Mouse (Mus musculus): ENCODE measurements at regions not wholly inside any gene's neighbourhood (a gene's known extent, or its start where the extent isn't known, plus 50 kb on each side); places are given as distances from the start of the nearest gene placed in this dataset.

DNA sequence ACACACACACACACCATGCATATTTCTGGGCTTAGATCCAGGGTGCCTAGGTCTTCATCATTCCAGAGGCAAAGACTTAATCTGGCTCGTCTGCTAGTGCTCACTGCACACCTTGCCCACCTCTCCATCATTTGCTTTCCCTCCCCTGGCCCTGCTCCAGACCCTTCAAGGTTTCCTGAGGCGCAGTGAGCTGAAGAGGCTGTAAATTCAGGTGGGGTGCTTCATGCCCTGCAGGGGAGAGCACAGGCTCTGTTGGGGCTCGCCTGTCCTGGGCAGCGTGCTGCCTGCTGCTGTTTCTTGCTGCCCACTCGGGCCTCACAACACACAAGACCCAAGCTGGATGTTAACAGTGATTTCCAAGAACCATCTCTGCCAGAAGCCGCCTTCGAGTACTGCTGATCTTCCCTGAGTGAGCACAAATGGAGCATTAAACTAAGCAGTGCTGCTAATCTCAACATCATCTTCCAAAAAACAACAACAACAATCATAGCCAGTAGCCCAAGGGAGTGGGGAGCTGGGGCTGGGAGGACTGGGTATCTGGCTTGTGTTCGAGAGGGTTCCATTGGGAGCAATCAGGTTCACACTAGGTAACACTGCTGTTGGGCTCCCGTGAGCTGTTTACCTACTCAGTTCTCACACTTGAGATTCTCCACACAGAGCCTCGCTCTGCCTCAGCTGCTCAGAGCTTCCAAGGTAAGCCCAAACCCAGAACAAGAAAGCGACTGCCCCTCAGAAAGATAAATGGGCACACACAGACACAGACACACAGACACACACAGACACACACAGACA, 181.1 kb downstream of the Wdr11 start:
- DNase-seq = no peak

- peak; percentile 85 for DNase-seq
Measured at GRCm38 (mm10) chr7:129774261-129774861, 182.7 kb downstream of the Wdr11 start.

DNA sequence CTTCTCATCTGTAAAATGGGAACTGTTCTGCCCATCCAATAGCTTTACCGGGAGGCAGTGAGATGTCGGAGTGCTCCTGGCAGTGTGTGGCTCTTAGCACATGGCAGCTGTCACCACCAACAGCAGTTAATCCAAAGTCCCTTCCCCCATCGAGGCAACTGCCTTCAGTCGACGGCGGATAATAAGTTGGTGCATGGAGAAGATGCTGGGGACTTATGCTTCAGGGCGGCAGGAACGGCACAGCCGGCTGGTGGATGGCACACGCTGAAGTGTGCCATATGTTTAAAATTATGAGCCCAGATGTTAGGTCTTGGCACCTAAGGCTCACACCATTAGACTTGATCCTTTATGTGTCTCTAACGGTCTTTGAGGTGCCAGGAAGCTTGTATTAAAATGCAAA, 183.5 kb downstream of the Wdr11 start:
- no peak for DNase-seq

- peak; percentile 28 for DNase-seq
Measured at GRCm38 (mm10) chr7:129778842-129779421, 187.3 kb downstream of the Wdr11 start.

DNA sequence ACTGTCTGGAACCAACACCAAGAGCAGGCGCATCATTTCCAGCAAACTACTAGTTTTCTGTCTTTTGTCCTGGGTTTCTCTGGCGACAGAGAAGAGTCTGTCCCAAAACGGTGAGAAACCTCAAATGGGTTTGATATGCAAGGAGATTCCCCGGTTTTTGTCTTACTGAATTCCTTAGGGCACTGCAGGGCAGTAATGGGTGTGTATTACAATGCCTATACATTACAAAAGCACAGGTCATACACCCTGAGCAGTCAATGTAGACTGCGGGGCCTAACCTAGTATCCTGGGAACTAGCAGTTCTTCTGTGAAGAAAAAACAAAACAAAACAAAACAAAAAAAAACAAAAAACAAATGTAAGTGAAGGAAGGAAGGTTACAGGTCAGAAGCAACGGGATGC, 188.3 kb downstream of the Wdr11 start:
- no peak for DNase-seq

DNA sequence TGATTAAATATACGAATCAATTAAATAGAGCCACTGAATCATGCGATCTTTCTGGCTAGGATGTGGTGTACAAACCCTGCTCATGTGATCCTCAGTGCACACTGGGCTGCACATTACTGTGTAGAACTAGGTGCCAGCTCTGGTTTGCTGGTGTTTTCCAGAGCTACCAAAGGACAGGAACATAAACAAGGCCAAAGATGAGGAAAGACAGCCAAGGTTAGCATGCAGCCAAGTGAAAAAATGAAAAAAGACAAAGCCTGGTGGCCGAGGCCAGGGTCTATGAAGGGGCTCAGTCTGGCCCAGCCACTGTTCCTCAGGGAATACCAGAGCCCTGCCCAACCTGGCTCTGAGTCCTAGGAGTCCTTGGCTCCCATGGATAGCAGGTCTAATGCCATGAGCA, 190.1 kb downstream of the Wdr11 start:
- no peak for DNase-seq

- no peak for DNase-seq
Measured at GRCm38 (mm10) chr7:129784966-129785365, 193.3 kb downstream of the Wdr11 start.

GRCm38 (mm10) chr7:129787011-129787410, 195.3 kb downstream of the Wdr11 start:
- DNase-seq = no peak

GRCm38 (mm10) chr7:129787736-129788135, 196.1 kb downstream of the Wdr11 start:
- no peak for DNase-seq

DNA sequence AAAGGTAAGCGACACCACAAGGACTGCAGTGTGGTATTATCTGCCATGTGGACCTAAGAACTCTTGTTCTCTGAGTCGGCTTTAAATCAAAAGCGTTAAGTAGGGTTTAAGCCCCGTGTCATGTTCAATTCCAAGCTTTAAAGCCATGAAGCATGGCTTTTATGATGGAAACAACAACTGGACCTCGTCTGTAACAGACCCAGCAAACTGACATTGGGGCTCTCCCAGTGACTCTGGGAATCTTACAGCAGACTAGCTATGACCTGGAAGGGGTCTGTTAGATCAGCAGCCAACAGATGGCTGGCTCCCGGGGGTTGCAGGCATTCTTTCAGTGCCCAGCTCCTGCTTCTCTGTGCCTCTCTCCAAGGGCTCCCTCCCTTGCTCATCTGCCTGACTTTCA, 197.8 kb downstream of the Wdr11 start:
- no peak for DNase-seq

DNA sequence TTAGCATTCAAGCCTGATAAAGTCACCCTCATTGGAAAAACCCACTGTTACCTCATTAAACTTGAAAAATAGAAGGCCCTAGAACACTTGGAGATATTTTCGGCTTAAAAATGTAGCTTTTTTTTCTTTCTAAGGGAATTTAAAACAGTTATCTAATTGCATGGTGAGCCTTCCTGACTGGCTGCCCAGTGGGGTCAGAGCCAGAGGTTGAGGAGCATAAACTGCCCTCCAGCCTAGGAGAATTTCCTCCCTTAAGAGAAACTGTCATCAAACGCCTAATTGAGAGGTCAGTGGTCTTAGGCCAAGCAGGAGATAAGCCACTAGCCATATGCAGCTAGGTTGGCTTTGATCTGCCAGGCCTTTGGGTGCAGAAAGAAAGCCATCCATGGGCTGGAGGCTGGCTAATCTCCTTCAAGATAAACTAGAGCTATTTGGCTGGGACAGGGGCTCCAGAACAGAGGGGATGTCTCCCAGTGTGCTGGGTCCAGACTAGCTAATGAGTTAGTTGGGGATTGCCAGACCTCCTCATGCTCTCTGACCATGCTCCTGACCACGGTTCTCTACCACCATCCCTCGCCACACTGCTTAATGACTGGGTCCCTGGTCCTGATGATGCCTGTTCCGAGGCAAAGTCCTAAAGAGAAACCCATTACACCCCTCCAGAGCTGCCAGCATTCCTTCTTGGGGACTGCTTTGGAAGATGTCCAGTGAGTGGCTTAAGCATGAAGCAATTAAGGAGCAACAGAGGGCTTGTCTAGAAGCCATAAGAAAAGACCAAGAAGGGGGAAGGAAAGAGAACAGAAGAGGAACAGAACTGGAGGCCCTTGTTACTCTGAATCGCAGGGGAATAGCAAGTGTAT, 199.2 kb downstream of the Wdr11 start:
- DNase-seq = no peak

DNA sequence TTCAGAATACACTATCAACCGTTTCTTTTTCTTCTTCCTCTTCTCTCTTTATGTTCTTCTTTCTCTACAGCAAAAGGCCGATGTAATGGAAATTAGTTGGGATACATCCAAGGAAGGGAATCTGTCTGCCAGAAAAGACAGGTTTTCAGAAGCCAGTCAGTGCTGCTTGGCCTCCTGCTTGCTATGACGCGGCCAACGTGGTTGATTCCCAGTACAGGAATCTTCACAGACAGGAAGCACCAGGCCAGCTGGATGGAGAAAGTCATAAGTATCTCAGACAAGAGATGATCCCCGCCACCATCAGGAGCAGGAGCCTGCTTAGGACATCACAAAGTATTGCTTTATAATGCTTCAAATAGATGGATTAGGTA, 199.8 kb downstream of the Wdr11 start:
- DNase-seq = no peak

DNA sequence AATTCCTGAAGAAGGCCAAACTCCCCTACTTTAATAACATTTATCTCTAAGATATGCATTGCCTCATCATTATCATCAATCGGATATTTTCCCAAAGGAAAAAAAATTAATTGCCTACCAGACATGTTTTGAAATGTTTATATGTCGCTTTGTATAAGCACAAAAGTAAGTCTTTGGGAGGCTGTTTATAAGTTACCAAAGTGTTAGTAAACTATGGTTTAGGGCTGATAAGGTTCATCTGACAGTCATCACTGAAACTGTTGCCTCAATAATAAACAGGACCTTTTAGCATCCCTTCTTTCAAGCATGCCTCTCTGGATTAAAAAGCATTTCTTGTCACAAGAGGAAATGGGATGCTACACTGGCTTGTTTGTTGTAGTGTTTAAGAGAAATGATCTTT, 202.1 kb downstream of the Wdr11 start:
- DNase-seq = no peak

DNA sequence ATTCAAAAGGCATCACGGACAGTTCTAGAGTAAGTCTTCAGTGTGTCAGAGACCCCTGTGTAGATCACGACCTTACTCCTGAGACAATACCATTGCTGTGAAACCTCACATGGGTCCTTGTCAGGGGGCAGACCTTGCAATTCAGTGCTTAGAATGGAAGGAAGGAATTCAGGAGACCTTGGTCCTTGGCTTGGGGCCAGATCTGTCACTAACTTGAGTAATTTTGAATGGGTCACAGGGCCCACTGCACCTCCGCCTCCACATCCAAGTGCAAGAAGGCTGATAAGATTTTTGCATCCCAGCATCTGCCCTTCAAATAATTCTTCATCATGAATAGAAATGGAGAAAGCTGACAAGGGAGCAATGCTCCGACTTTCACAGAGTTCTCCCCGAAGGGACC, 202.6 kb downstream of the Wdr11 start:
- DNase-seq = no peak

GRCm38 (mm10) chr7:129798525-129798924, 206.9 kb downstream of the Wdr11 start:
- no peak for DNase-seq

DNA sequence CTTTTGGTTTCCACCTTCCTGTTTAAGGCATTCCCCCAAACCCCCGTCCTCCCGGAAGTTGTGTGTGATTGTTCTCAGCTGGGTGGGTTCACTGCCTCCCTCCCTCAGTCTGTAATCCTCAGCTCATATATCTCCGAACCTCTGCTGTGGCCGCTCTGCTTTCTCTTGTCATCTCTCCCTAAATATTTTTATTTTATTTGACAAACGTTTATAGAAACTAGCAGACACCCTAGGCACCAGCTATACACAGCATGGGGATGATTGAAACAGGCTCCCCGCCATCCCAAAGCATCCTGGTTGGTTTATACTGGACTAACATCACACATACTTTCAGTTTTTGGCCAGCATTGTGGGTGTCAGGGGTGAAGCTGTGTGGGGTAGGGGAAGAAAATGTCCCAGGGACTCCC, 208.8 kb downstream of the Wdr11 start:
- no peak for DNase-seq

DNA sequence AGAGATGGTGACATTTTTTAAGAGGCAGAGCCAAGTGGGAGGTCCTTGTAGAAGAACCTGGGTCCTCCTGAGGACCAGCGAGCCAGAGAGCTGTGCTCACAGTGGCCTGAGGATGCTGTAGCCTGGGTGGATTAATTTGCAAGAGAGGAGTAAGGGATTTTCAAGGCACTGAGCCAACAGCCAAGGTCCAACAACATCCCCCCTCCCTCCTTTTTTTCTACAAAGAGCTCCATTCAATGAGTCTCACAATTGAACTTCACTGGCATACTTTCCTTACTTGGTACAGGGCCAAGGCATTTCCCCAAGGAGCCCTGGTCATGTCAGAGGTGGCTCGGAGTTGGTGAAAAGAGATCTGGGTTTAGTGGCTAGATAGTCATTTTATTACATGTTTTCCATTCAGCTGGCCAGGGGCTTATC, 209.8 kb downstream of the Wdr11 start:
- DNase-seq = no peak

DNA sequence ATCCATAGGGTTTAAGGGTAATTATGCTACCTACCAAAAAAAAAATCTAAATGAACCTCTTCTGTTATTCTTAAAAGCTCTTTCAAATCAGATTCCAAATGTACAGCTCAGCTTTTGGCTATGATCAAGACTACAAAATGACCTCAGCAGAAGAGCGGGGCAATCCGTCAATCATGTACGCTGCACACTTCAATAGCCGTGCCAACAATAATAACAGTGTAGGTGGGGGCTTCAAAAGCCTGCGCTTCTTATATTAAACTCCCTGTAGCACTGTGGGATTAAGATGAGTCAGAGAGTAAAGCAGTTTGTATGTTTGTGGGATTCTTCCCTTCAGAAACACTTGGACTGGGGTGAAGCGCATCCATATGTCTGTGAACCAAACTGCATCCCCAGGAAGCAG, 210.5 kb downstream of the Wdr11 start:
- DNase-seq = no peak

- DNase-seq = no peak
Measured at GRCm38 (mm10) chr7:129805340-129805739, 213.7 kb downstream of the Wdr11 start.

DNA sequence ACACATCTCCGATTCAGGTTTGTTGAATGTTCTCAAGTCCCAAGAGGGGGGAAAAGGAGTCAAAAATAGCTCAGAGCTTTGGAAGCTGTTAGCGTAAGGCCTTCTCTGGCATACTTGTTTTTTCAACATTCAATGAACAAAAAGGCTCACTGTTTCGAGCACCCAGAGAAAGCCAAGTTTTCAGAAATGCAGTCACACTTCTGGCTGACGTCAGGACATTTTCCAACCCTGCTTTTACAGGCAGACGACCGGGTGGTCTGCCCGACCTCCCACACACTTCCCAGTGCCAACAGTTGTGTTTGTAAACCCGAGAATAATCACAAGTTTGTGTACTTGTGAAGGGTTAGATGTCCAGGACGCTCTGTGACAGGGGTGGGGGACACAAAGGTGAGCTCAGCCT, 218.5 kb downstream of the Wdr11 start:
- DNase-seq = no peak

- DNase-seq = no peak
Measured at GRCm38 (mm10) chr7:129810565-129810964, 218.9 kb downstream of the Wdr11 start.

GRCm38 (mm10) chr7:129814149-129814860, 222.6 kb downstream of the Wdr11 start:
- no peak for DNase-seq

DNA sequence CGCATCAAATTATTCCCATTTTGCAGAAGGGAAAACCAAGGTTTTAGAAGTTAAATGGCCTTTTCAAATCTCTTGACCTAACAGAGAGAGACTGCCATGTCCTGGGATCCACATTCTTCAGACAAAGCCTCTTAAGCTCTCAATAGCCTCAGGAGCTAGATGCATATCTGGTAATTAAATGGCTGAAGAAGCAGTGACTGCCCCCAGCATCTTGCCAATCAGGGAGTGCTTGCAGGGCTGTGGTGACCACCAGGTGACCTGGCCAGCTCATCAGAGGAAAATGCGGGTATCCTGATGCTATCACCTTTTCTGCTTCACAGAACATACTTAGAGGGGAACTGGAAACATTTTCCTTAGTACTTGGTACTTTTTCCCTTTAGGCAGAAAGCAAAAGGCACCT, 227.2 kb downstream of the Wdr11 start:
- DNase-seq = no peak

All from cerebellum, adult 11-12 months (tissue).